Comparison of ENCODE assay signal across 10 mouse cellular contexts in the genomic region with DNA sequence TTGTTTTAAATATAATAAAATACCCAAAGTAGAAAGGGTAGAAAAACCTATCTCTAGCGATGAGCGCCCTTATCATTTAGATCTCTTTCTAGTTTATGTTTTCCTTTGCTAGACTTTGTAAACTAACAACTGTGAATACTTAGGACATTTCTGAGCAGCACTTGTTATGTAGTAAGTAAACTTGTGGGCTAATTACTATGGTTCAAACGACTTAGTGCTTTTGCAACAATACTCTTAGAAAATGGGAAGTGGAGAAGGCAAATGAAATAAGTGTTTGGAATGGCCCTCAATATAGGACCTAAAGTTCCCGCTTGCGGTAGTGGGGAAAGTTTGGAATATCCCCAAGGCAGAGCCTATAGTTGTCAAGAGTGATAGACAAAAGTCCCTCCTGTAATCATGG. TPM values are rescaled to one million over a fixed set of nuclear protein-coding genes. Genes with fewer than 3 reads are reported as not detected.
DNase-seq lines count a peak whose midpoint lies in the region; ATAC-seq and TF ChIP-seq lines count a peak whose summit lies in the region.
"Had no signal": no experiment of that assay in that cellular context is flagged by ENCODE, and none has a peak within 500 bp of the region (broad histone marks: within the 10 kb centered on the region; RNA-seq: fewer than 3 reads in every experiment).

No protein-coding gene starts in this region.

- H3K36me3 ChIP-seq in liver, adult 2 months (ENCODE audit: control insufficient read depth, insufficient read depth, low read length) = no peaks in the 10 kb centered on the region
- H3K36me3 ChIP-seq in embryonic facial prominence, embryonic 14.5 days (ENCODE audit: control insufficient read depth, insufficient read depth, low read length) = no peaks in the 10 kb centered on the region
- H3K36me3 ChIP-seq in limb, embryonic 12.5 days = no peaks in the 10 kb centered on the region
- H3K36me3 ChIP-seq in neural tube, embryonic 14.5 days (ENCODE audit: control insufficient read depth, insufficient read depth, low read length) = no peaks in the 10 kb centered on the region

- H3K79me2 ChIP-seq in liver, adult 2 months (ENCODE audit: control insufficient read depth, insufficient read depth, low read length) = no peaks in the 10 kb centered on the region

- peak overlapping the region; percentile 69; the same call in 1 of the 2 replicates for H3K4me3 ChIP-seq in liver, adult 2 months (ENCODE audit: insufficient read depth, low read depth, low read length)
- H3K4me3 ChIP-seq in embryonic facial prominence, embryonic 14.5 days (ENCODE audit: low read depth, low read length) = peak overlapping the region; percentile 74
- peak overlapping the region; percentile 76 for H3K4me3 ChIP-seq in limb, embryonic 12.5 days (replicated peaks)
- H3K4me3 ChIP-seq in neural tube, embryonic 14.5 days (ENCODE audit: low read depth, low read length) = peak overlapping the region; percentile 76

- no peaks in the 10 kb centered on the region for H3K9me3 ChIP-seq in embryonic facial prominence, embryonic 14.5 days (ENCODE audit: control insufficient read depth, low read length)
- H3K9me3 ChIP-seq in limb, embryonic 12.5 days = no peaks in the 10 kb centered on the region
- H3K9me3 ChIP-seq in neural tube, embryonic 14.5 days (ENCODE audit: control insufficient read depth, low read length) = no peaks in the 10 kb centered on the region

- TF ChIP-seq CTCF in liver, adult 2 months (IDR thresholded peaks at IDR 0.05; ENCODE audit: low read depth, low read length) = no peak

- H3K9ac ChIP-seq in liver, adult 2 months (ENCODE audit: low read depth, low read length) = no peak overlapping the region
- peak overlapping the region; percentile 70; the same call in 1 of the 2 replicates for H3K9ac ChIP-seq in embryonic facial prominence, embryonic 14.5 days (ENCODE audit: low read depth, low read length)
- H3K9ac ChIP-seq in limb, embryonic 12.5 days (replicated peaks) = peak overlapping the region; percentile 70; the same call in 1 of the 2 replicates
- no peak overlapping the region; the same call in 1 of the 2 replicates for H3K9ac ChIP-seq in neural tube, embryonic 14.5 days (replicated peaks; ENCODE audit: low read depth, low read length)

- DNase-seq in liver, adult 2 months (ENCODE audit: extremely low read depth, low read depth, low spot score) = no peak
- no peak for DNase-seq in liver
- DNase-seq in embryonic facial prominence, embryonic 14.5 days (ENCODE audit: low spot score) = no peak
- DNase-seq in thymus, postnatal 36 days = no peak
- no peak for DNase-seq in layer of hippocampus, postnatal 14 days (ENCODE audit: low spot score in 2 of 2)
- DNase-seq in T-cell, adult 2 months (ENCODE audit: low spot score) = no peak
- DNase-seq: adrenal gland, postnatal 14 days; thymus, postnatal 25 days had no signal

- H3K27me3 ChIP-seq in liver, adult 2 months (ENCODE audit: control insufficient read depth, insufficient read depth, low read length) = no peaks in the 10 kb centered on the region
- H3K27me3 ChIP-seq in embryonic facial prominence, embryonic 14.5 days (replicated peaks; ENCODE audit: control insufficient read depth, insufficient read depth, low read length) = no peaks in the 10 kb centered on the region
- no peaks in the 10 kb centered on the region for H3K27me3 ChIP-seq in limb, embryonic 12.5 days
- no peaks in the 10 kb centered on the region for H3K27me3 ChIP-seq in neural tube, embryonic 14.5 days (ENCODE audit: control insufficient read depth, insufficient read depth, low read length)

- no peak for TF ChIP-seq POLR2A in liver, adult 2 months (IDR thresholded peaks at IDR 0.05; ENCODE audit: extremely low read depth, insufficient read depth, low read length)

- H3K4me1 ChIP-seq in liver, adult 2 months (ENCODE audit: control insufficient read depth, insufficient read depth, low read length) = no peaks in the 10 kb centered on the region; the same call in 1 of the 2 replicates
- peaks cover 6% of the 10 kb centered on the region; the same call in 1 of the 2 replicates for H3K4me1 ChIP-seq in embryonic facial prominence, embryonic 14.5 days (ENCODE audit: control insufficient read depth, insufficient read depth, low read length)
- 0 out of 2 replicates have a peak, but pooled peaks cover 3% of the 10 kb centered on the region for H3K4me1 ChIP-seq in limb, embryonic 12.5 days (replicated peaks)
- 0 out of 2 replicates have a peak, but pooled peaks cover 4% of the 10 kb centered on the region for H3K4me1 ChIP-seq in neural tube, embryonic 14.5 days (ENCODE audit: control insufficient read depth, insufficient read depth, low read length)

- WGBS in liver, adult 2 months = 56% methylated on average over 5 of the region's 5 CpGs
- WGBS in embryonic facial prominence, embryonic 14.5 days = 34% methylated on average over 5 of the region's 5 CpGs
- 36% methylated on average over 5 of the region's 5 CpGs for WGBS in limb, embryonic 12.5 days
- WGBS in neural tube, embryonic 14.5 days = 34% methylated on average over 5 of the region's 5 CpGs

- peak overlapping the region; percentile 63 for H3K4me2 ChIP-seq in embryonic facial prominence, embryonic 14.5 days (ENCODE audit: low read depth, low read length)
- H3K4me2 ChIP-seq in limb, embryonic 12.5 days = peak overlapping the region; percentile 73
- peak overlapping the region; percentile 72 for H3K4me2 ChIP-seq in neural tube, embryonic 14.5 days (ENCODE audit: low read depth, low read length)

- H3K27ac ChIP-seq in liver, adult 2 months (replicated peaks; ENCODE audit: insufficient read depth, low read depth, low read length) = no peak overlapping the region
- H3K27ac ChIP-seq in embryonic facial prominence, embryonic 14.5 days (replicated peaks; ENCODE audit: low read depth, low read length) = no peak overlapping the region; the same call in 1 of the 2 replicates
- H3K27ac ChIP-seq in limb, embryonic 12.5 days = no peak overlapping the region; the same call in 1 of the 2 replicates
- H3K27ac ChIP-seq in neural tube, embryonic 14.5 days (ENCODE audit: low read depth, low read length) = no peak overlapping the region

- ATAC-seq in embryonic facial prominence, embryonic 14.5 days (ENCODE audit: low read depth) = no peak
- no peak for ATAC-seq in limb, embryonic 12.5 days (ENCODE audit: insufficient number of reproducible peaks, insufficient read depth, low FRiP score, low TSS enrichment, low read depth)
- ATAC-seq in neural tube, embryonic 14.5 days (ENCODE audit: low read depth) = no peak

RNA-seq across cellular contexts. Expression of a gene that starts 0.8 kb away (rescaled TPM):
- total RNA-seq in liver, adult 2 months (2014; rRNA removed) = 0.87 and 1.2 TPM in 2 replicates
- polyA plus RNA-seq in liver, adult 2 months (2012; rRNA removed) = 0.31 and 0.86 TPM in 2 replicates
- polyA plus RNA-seq in embryonic facial prominence, embryonic 14.5 days (2014; fragmentation: Nextera tagmentation; extraction: Ambion mirVana) = 31.0 and 31.5 TPM in 2 replicates
- polyA plus RNA-seq in limb, embryonic 12.5 days (2016; fragmentation: Nextera tagmentation; extraction: Ambion mirVana) = 30.6 and 30.7 TPM in 2 replicates
- polyA plus RNA-seq in neural tube, embryonic 14.5 days (2014; fragmentation: Nextera tagmentation; extraction: Ambion mirVana) = 37.8 and 38.9 TPM in 2 replicates
- 10 to 100 TPM; 49.6 to 50.2 TPM for total RNA-seq in layer of hippocampus, postnatal 14 days (2021)

Comparison
In these comparisons a context has a peak if more than half of its experiments do, and no peak if none do; other contexts are left out.
1. H3K9ac ChIP-seq: peak in embryonic facial prominence, embryonic 14.5 days (single experiment) and limb, embryonic 12.5 days (single experiment); none in liver, adult 2 months (single experiment) and neural tube, embryonic 14.5 days (single experiment).
2. RNA of a gene that starts 0.8 kb away (polyA plus RNA-seq): 37.8 to 38.9 TPM in neural tube, embryonic 14.5 days, 31.0 to 31.5 TPM in embryonic facial prominence, embryonic 14.5 days and 30.6 to 30.7 TPM in limb, embryonic 12.5 days; 0.31 to 0.86 TPM in liver, adult 2 months; every median in the first group is over 10 times any median in the second.
3. Peak in every context shown above with its lines, with median percentiles within 50 percentile points of each other: H3K4me3 ChIP-seq and H3K4me2 ChIP-seq.